Mouse (Mus musculus) MEL (cell line): ENCODE data around the gene Gemin7. TPM values are rescaled to one million over a fixed set of nuclear protein-coding genes. Genes with fewer than 3 reads are reported as not detected.

ENCODE experiments used
- DNase-seq: peaks from one replicate; pipeline ENCODE4 v3.0.0; 2011; ENCODE audit warnings: low read depth, low spot score
- H3K27ac ChIP-seq: 2 replicates; pipeline ENCODE4 v1.5.1; 2012; ENCODE audit warnings: low read depth, mild to moderate bottlenecking, control low read depth, low read length, moderate library complexity; ENCODE audit not compliant: control insufficient read depth
- H3K27me3 ChIP-seq, 2 experiments: fragments of 150-350 bp in 1 of 2; sonication (generic) in 1 of 2; 2 replicates each; pipeline ENCODE4 v1.6.1; 2012; ENCODE audit warnings: low read length in 2 of 2, mild to moderate bottlenecking in 2 of 2, improper control_type of control experiment in 1 of 2, moderate library complexity in 1 of 2; ENCODE audit not compliant: insufficient read depth in 2 of 2, control insufficient read depth in 1 of 2
- H3K36me3 ChIP-seq, 2 experiments: 2 replicates each; pipeline ENCODE4 v1.6.1; 2012 to 2014; ENCODE audit warnings: low read length in 2 of 2, improper control_type of control experiment in 1 of 2, inconsistent platforms in 1 of 2, mild to moderate bottlenecking in 1 of 2; ENCODE audit not compliant: insufficient read depth in 2 of 2, control insufficient read depth in 1 of 2
- H3K4me1 ChIP-seq, 2 experiments: fragments of 150-350 bp in 1 of 2; sonication (generic) in 1 of 2; 2 replicates each; pipeline ENCODE4 v1.6.1; 2012; ENCODE audit warnings: low read length in 2 of 2, improper control_type of control experiment in 1 of 2, mild to moderate bottlenecking in 1 of 2; ENCODE audit not compliant: insufficient read depth in 2 of 2, control insufficient read depth in 1 of 2
- H3K4me3 ChIP-seq, 2 experiments: fragments of 150-350 bp in 1 of 2; sonication (generic) in 1 of 2; 2 replicates each; pipeline ENCODE4 v1.5.1; 2012; ENCODE audit warnings: low read depth in 2 of 2, low read length in 2 of 2, mild to moderate bottlenecking in 2 of 2, moderate library complexity in 2 of 2, control low read depth in 1 of 2, improper control_type of control experiment in 1 of 2; ENCODE audit not compliant: control insufficient read depth in 1 of 2, insufficient read depth in 1 of 2
- H3K79me2 ChIP-seq: 2 replicates; pipeline ENCODE4 v1.6.1; 2012; ENCODE audit warnings: mild to moderate bottlenecking, low read length, moderate library complexity; ENCODE audit not compliant: control insufficient read depth, poor library complexity, insufficient read depth
- H3K9ac ChIP-seq: 2 replicates; pipeline ENCODE4 v1.6.1; 2012; ENCODE audit warnings: low read depth, mild to moderate bottlenecking, control low read depth, low read length, moderate library complexity; ENCODE audit not compliant: control insufficient read depth, poor library complexity, severe bottlenecking
- H3K9me3 ChIP-seq: fragments of 150-350 bp; sonication (generic); replicated peaks from 2 replicates; pipeline ENCODE4 v1.6.1; 2012; ENCODE audit warnings: mild to moderate bottlenecking, low read length, improper control_type of control experiment, moderate library complexity; ENCODE audit not compliant: insufficient read depth
- CTCF ChIP-seq, 3 experiments: IDR thresholded peaks in 2 of 3; conservative IDR thresholded peaks in 1 of 3; 2 replicates each; pipeline ENCODE4 v1.5.1; 2011 to 2012; ENCODE audit warnings: low read length in 3 of 3, low read depth in 2 of 3, mild to moderate bottlenecking in 2 of 3, improper control_type of control experiment in 1 of 3, inconsistent platforms in 1 of 3, mixed read lengths in 1 of 3, moderate library complexity in 1 of 3; ENCODE audit not compliant: control insufficient read depth in 1 of 3, insufficient read depth in 1 of 3, poor library complexity in 1 of 3, severe bottlenecking in 1 of 3
- GATA1 ChIP-seq: IDR thresholded peaks from 2 replicates; pipeline ENCODE4 v1.6.1; 2011; ENCODE audit warnings: low read depth, low read length, improper control_type of control experiment
- KAT2A ChIP-seq: conservative IDR thresholded peaks from 2 replicates; pipeline ENCODE4 v1.6.1; 2012; ENCODE audit warnings: low read depth, low read length, improper control_type of control experiment, inconsistent platforms
- MAX ChIP-seq: IDR thresholded peaks from 2 replicates; pipeline ENCODE4 v1.6.1; 2011; ENCODE audit warnings: low read length, improper control_type of control experiment
- MAZ ChIP-seq: IDR thresholded peaks from 2 replicates; pipeline ENCODE4 v1.6.1; 2012; ENCODE audit warnings: low read depth, mild to moderate bottlenecking, inconsistent platforms, low read length, improper control_type of control experiment
- MYB ChIP-seq: IDR thresholded peaks from 2 replicates; pipeline ENCODE4 v1.6.1; 2011; ENCODE audit warnings: mild to moderate bottlenecking, low read depth, low read length, improper control_type of control experiment
- POLR2AphosphoS2 ChIP-seq: IDR thresholded peaks from 2 replicates; pipeline ENCODE4 v1.6.1; 2011; ENCODE audit warnings: low read length, improper control_type of control experiment
- POLR2AphosphoS5 ChIP-seq: IDR thresholded peaks from 2 replicates; pipeline ENCODE4 v1.6.1; 2012; ENCODE audit warnings: low read depth, borderline replicate concordance, mild to moderate bottlenecking, inconsistent platforms, low read length, moderate library complexity, mixed read lengths
- RCOR1 ChIP-seq: IDR thresholded peaks from 2 replicates; pipeline ENCODE4 v1.6.1; 2012; ENCODE audit warnings: low read depth, mild to moderate bottlenecking, inconsistent platforms, low read length, improper control_type of control experiment
- SMC3 ChIP-seq: IDR thresholded peaks from 2 replicates; pipeline ENCODE4 v1.6.1; 2011; ENCODE audit warnings: low read depth, low read length, improper control_type of control experiment
- TAL1 ChIP-seq: IDR thresholded peaks from 2 replicates; pipeline ENCODE4 v1.6.1; 2012; ENCODE audit warnings: mild to moderate bottlenecking, inconsistent platforms, low read length, moderate library complexity, mixed read lengths
- TCF12 ChIP-seq: IDR thresholded peaks from 2 replicates; pipeline ENCODE4 v1.6.1; 2014; ENCODE audit warnings: low read depth, mild to moderate bottlenecking, inconsistent platforms, low read length, improper control_type of control experiment, moderate library complexity
- USF1 ChIP-seq: IDR thresholded peaks from 2 replicates; pipeline ENCODE4 v1.6.1; 2014; ENCODE audit warnings: low read depth, mild to moderate bottlenecking, inconsistent platforms, low read length, improper control_type of control experiment, moderate library complexity
- USF2 ChIP-seq, 2 experiments: IDR thresholded peaks; 2 replicates each; pipeline ENCODE4 v1.6.1; 2011 to 2012; ENCODE audit warnings: improper control_type of control experiment in 2 of 2, low read length in 2 of 2, borderline replicate concordance in 1 of 2, inconsistent platforms in 1 of 2, low read depth in 1 of 2, mild to moderate bottlenecking in 1 of 2; ENCODE audit not compliant: insufficient read depth in 1 of 2
- ZC3H11A ChIP-seq: IDR thresholded peaks from 2 replicates; pipeline ENCODE4 v1.6.1; 2012; ENCODE audit warnings: low read depth, mild to moderate bottlenecking, inconsistent platforms, low read length, improper control_type of control experiment
- ZKSCAN1 ChIP-seq: IDR thresholded peaks from 2 replicates; pipeline ENCODE4 v1.6.1; 2012; ENCODE audit warnings: low read depth, mild to moderate bottlenecking, inconsistent platforms, low read length, improper control_type of control experiment, moderate library complexity
- ZMIZ1 ChIP-seq: IDR thresholded peaks from 2 replicates; pipeline ENCODE4 v1.6.1; 2012; ENCODE audit warnings: low read depth, mild to moderate bottlenecking, inconsistent platforms, low read length, improper control_type of control experiment, moderate library complexity
- ZNF384 ChIP-seq: IDR thresholded peaks from 2 replicates; pipeline ENCODE4 v1.6.1; 2012; ENCODE audit warnings: low read depth, mild to moderate bottlenecking, inconsistent platforms, low read length, improper control_type of control experiment
- polyA plus RNA-seq, 2 experiments: library from polyadenylated mRNA; stranded (reverse) in 1 of 2; unstranded in 1 of 2; fragments of >175 nt in 1 of 2; fragments of >200 nt in 1 of 2; gene quantifications; 2 replicates each; pipeline versions ENCODE4 v1.2.1 to v1.2.4; 2012; ENCODE audit warnings: low replicate concordance in 2 of 2, low read depth in 1 of 2; ENCODE audit not compliant: insufficient read length in 2 of 2, insufficient read depth in 1 of 2, missing spikeins in 1 of 2
- total RNA-seq: library from RNA; depleted of rRNA; stranded (reverse); fragments of 300-350 nt; gene quantifications from 2 replicates; pipeline ENCODE4 v1.2.3, GENCODE M21; 2012

The Gemin7 gene
- total and polyA plus RNA-seq, 3 experiments = 58.0 to 78.7 TPM; not detected in 1

DNA sequence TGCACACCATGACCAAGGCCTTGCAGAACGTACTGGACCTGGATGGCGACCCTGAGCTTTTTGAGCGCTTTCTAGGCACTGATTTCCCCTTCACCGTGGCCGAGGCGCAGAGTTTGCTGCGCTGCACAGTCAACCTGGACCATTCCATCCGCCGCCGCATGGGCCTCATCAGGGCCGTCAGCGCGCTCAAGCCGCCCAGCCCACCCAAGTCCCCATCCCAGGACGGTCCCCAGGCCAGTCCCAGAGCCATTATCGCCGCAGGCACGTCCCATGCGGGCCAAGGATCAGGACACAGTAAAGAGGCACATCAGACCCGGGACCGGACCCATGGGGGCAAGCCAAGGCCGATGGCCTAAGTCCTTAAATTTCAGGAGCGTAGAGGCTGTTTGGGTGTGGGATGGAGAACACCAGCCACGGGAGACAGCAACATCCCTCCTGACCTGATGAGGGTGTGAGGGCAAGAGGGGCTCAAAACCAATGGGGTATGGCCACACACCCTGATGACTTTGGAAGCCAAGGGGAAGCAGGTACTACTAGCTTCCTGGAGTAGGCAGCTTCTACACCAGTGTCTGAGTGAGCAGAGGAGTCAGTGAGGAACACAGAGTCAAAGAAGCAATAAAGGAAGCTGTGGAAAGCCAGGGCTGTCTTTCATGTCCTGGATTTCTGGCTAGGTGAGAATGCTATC lies 52.8 kb downstream of the Gemin7 start:
- Histone ChIP-seq H3K79me2 (peaks cover 2% of the 10 kb centered on the region; the same call in 1 of the 2 replicates), H3K4me3 (no peak overlapping the region)

DNA sequence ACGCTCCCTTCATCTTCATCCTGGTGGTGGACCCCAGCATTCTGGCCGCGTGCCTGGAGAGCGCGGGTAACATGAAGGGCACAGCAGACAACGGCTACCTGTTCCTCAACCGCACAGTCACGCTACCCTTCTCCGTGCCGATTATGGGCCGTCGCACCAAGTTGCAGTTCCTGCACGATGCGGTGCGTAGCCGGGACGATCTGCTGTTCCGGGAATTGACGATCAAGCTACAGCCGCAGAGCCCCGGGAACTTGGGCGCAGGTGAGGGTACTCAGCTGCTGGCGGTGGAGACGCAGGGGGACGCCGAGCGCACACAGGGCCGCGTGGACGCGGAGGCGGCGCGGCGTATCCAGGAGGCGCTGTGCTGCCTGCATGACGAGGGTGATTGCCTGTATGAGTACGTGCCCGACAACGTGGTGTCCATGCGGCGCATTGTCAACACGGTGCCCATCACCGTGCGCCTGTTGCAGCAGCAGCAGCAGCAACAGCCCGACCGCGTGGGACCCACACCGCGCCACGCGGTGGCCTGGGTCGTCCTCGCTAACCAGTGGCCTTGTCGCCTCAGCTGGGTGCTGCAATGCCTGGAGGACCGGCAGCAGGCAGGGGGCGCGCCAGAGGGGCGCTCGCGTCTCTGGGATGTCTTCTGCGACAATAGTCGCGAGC lies 53.5 kb downstream of the Gemin7 start:
- Histone ChIP-seq H3K4me1 (peaks cover 0 to 4% of the 10 kb centered on the region in 2 experiments; a peak in 2 of 4 replicates), H3K36me3 (no peaks in the 10 kb centered on the region), H3K9ac (no peak overlapping the region), H3K79me2 (peaks cover 2% of the 10 kb centered on the region; the same call in 1 of the 2 replicates), H3K4me3 (no peak overlapping the region), H3K9me3 (no peaks in the 10 kb centered on the region), H3K27me3 (no peaks in the 10 kb centered on the region), H3K27ac (no peak overlapping the region)
- DNase-seq = no peak
- TF ChIP-seq MAZ (no peak), KAT2A (no peak), ZKSCAN1 (no peak), TCF12 (no peak), USF1 (no peak), TAL1 (no peak), RCOR1 (no peak), ZMIZ1 (no peak), POLR2AphosphoS2 (no peak), SMC3 (no peak), MYB (no peak), ZC3H11A (no peak), ZNF384 (no peak), POLR2AphosphoS5 (no peak)

More for the DNA sequence above, 52.8 kb downstream of the Gemin7 start:
- Histone ChIP-seq H3K36me3 (no peaks in the 10 kb centered on the region), H3K27ac (no peak overlapping the region), H3K4me1 (peaks cover 0 to 4% of the 10 kb centered on the region in 2 experiments; a peak in 2 of 4 replicates), H3K27me3 (no peaks in the 10 kb centered on the region), H3K9ac (no peak overlapping the region), H3K9me3 (no peaks in the 10 kb centered on the region)
- no peak for TF ChIP-seq MAX
- no peak for TF ChIP-seq CTCF (IDR thresholded peaks at IDR 0.05 in 2 of 3, conservative IDR thresholded peaks at IDR 0.05 in 1 of 3; ENCODE audit: control insufficient read depth in 1 of 3, insufficient read depth in 1 of 3, low read depth in 2 of 3, low read length in 3 of 3, poor library complexity in 1 of 3, severe bottlenecking in 1 of 3)
- no peak for TF ChIP-seq GATA1
- no peak for TF ChIP-seq TAL1
- TF ChIP-seq ZMIZ1 = no peak
- no peak for TF ChIP-seq ZKSCAN1
- TF ChIP-seq POLR2AphosphoS2 = no peak
- TF ChIP-seq TCF12 = no peak
- no peak for TF ChIP-seq USF2 (IDR thresholded peaks at IDR 0.05; ENCODE audit: borderline replicate concordance in 1 of 2, insufficient read depth in 1 of 2, low read depth in 1 of 2, low read length in 2 of 2)
- DNase-seq = no peak
